Mouse (Mus musculus) liver, postnatal 0 days (tissue): ENCODE measurements around the gene Cd151. TPM values are rescaled to one million over a fixed set of nuclear protein-coding genes. Genes with fewer than 3 reads are reported as not detected.

Experiments
- ATAC-seq: fragments of 200-750 bp; cut with Nextera tagmentation; 2 replicates; pipeline ENCODE4 v1.8.0; 2017; ENCODE audit warnings: mild to moderate bottlenecking, moderate library complexity
- DNase-seq: peaks from one replicate; pipeline ENCODE4 v3.0.0-alpha.2; 2016
- H3K27ac ChIP-seq: fragments of 300-500 bp; sonication (generic); 2 replicates; pipeline ENCODE4 v1.5.1; 2014; ENCODE audit warnings: antibody characterized with exemption, moderate library complexity, mild to moderate bottlenecking, low read depth
- H3K27me3 ChIP-seq: fragments of 300-500 bp; sonication (generic); 2 replicates; pipeline ENCODE4 v1.6.1; 2014; ENCODE audit warnings: low read length, control low read depth, mixed read lengths; ENCODE audit not compliant: insufficient read depth
- H3K36me3 ChIP-seq: fragments of 300-500 bp; sonication (generic); replicated peaks from 2 replicates; pipeline ENCODE4 v1.6.1; 2014; ENCODE audit warnings: mild to moderate bottlenecking, control low read depth, low read length, moderate library complexity, mixed read lengths; ENCODE audit not compliant: insufficient read depth
- H3K4me1 ChIP-seq: fragments of 300-500 bp; sonication (generic); 2 replicates; pipeline ENCODE4 v1.6.1; 2014; ENCODE audit warnings: antibody characterized with exemption, mild to moderate bottlenecking, control low read depth; ENCODE audit not compliant: insufficient read depth
- H3K4me2 ChIP-seq: fragments of 300-500 bp; sonication (generic); 2 replicates; pipeline ENCODE4 v1.6.1; 2014; ENCODE audit warnings: low read depth, mild to moderate bottlenecking, low read length, moderate library complexity, mixed read lengths
- H3K4me3 ChIP-seq: fragments of 300-500 bp; sonication (generic); 2 replicates; pipeline ENCODE4 v1.5.1; 2014; ENCODE audit warnings: low read depth, low read length
- H3K9ac ChIP-seq: fragments of 300-500 bp; sonication (generic); replicated peaks from 2 replicates; pipeline ENCODE4 v1.6.1; 2014; ENCODE audit warnings: mild to moderate bottlenecking, moderate library complexity
- H3K9me3 ChIP-seq: fragments of 300-500 bp; sonication (generic); 2 replicates; pipeline ENCODE4 v1.6.1; 2016; ENCODE audit warnings: mild to moderate bottlenecking, control low read depth, low read length, mixed read lengths
- CTCF ChIP-seq: sonication (generic); IDR thresholded peaks from 2 replicates; pipeline ENCODE4 v1.5.1; 2016; ENCODE audit warnings: antibody characterized with exemption, low read depth
- EP300 ChIP-seq: IDR thresholded peaks from 2 replicates; pipeline ENCODE4 v1.6.1; 2016; ENCODE audit warnings: antibody characterized with exemption, low read depth, mild to moderate bottlenecking
- WGBS: fragments of 180-500 bp; shearing (Covaris S2); extraction: QIAGEN DNeasy Blood & Tissue Kit; methylation state at CpG from one replicate; pipeline ENCODE4 v1.1.7; 2014; ENCODE audit not compliant: insufficient replicate concordance; 5-methylcytosine and 5-hydroxymethylcytosine counted together
- polyA plus RNA-seq: library from polyadenylated mRNA; unstranded; fragments of >200 nt; fragmentation: Nextera tagmentation; extraction: Ambion mirVana; gene quantifications from 2 replicates; pipeline ENCODE4 v1.2.1, GENCODE M21; 2015

Cd151 gene
- polyA plus RNA-seq, 1 experiment from 2014 or later = 6.6 TPM

GRCm38 (mm10) chr7:141455610-141456314, 11.4 kb upstream of the Cd151 start:
- Histone ChIP-seq H3K4me1 (peaks cover 25% of the 10 kb centered on the region), H3K27ac (peak overlapping the region; percentile 99), H3K36me3 (peaks cover 38% of the 10 kb centered on the region), H3K27me3 (peaks cover 2% of the 10 kb centered on the region; the same call in 1 of the 2 replicates), H3K9me3 (no peaks in the 10 kb centered on the region), H3K4me3 (peak overlapping the region; percentile 77), H3K4me2 (peak overlapping the region; percentile 93), H3K9ac (peak overlapping the region; percentile 90)
- DNase-seq = peak; percentile 81
- WGBS = 3% methylated on average over 23 of the region's 23 CpGs
- ATAC-seq = peak; percentile 60
- TF ChIP-seq EP300 = peak; percentile 82
- no peak for TF ChIP-seq CTCF

- Histone ChIP-seq H3K36me3 (peaks cover 33% of the 10 kb centered on the region), H3K4me2 (peak overlapping the region; percentile 93), H3K4me1 (peaks cover 28% of the 10 kb centered on the region), H3K4me3 (peak overlapping the region; percentile 77), H3K27ac (peak overlapping the region; percentile 99; the same call in 1 of the 2 replicates), H3K9ac (peak overlapping the region; percentile 90), H3K9me3 (no peaks in the 10 kb centered on the region), H3K27me3 (peaks cover 10% of the 10 kb centered on the region)
- TF ChIP-seq EP300 (no peak), CTCF (no peak)
- 77% methylated on average over 6 of the region's 6 CpGs for WGBS
- no peak for DNase-seq
- ATAC-seq = no peak
Observed at GRCm38 (mm10) chr7:141456739-141457138, 10.5 kb upstream of the Cd151 start.

GRCm38 (mm10) chr7:141457236-141457635, 10.0 kb upstream of the Cd151 start:
- WGBS = 87% methylated on average over 14 of the region's 14 CpGs

GRCm38 (mm10) chr7:141457986-141458660, 9.1 kb upstream of the Cd151 start:
- 80% methylated on average over 15 of the region's 15 CpGs for WGBS
- ATAC-seq = no peak
- peaks cover 30% of the 10 kb centered on the region for H3K4me1 ChIP-seq
- peak; percentile 82 for DNase-seq
- H3K4me3 ChIP-seq = no peak overlapping the region
- TF ChIP-seq EP300 (no peak), CTCF (peak; percentile 75)
- no peak overlapping the region for H3K4me2 ChIP-seq
- no peaks in the 10 kb centered on the region for H3K9me3 ChIP-seq
- H3K9ac ChIP-seq = no peak overlapping the region
- peaks cover 29% of the 10 kb centered on the region for H3K36me3 ChIP-seq
- H3K27ac ChIP-seq = no peak overlapping the region
- peaks cover 23% of the 10 kb centered on the region for H3K27me3 ChIP-seq

More at GRCm38 (mm10) chr7:141457236-141457635, 10.0 kb upstream of the Cd151 start:
- TF ChIP-seq CTCF (no peak), EP300 (no peak)
- Histone ChIP-seq H3K9me3 (no peaks in the 10 kb centered on the region), H3K4me3 (no peak overlapping the region), H3K9ac (no peak overlapping the region), H3K4me1 (peaks cover 30% of the 10 kb centered on the region), H3K27ac (no peak overlapping the region), H3K4me2 (peak overlapping the region; percentile 93; the same call in 1 of the 2 replicates), H3K27me3 (peaks cover 15% of the 10 kb centered on the region), H3K36me3 (peaks cover 29% of the 10 kb centered on the region)
- DNase-seq (no peak), ATAC-seq (no peak)

GRCm38 (mm10) chr7:141458661-141459060, 8.5 kb upstream of the Cd151 start:
- H3K27me3 ChIP-seq = peaks cover 29% of the 10 kb centered on the region
- H3K36me3 ChIP-seq = peaks cover 29% of the 10 kb centered on the region
- H3K4me1 ChIP-seq = peaks cover 30% of the 10 kb centered on the region

GRCm38 (mm10) chr7:141459301-141459711, 7.9 kb upstream of the Cd151 start:
- DNase-seq = no peak
- Histone ChIP-seq H3K4me2 (no peak overlapping the region), H3K4me3 (no peak overlapping the region), H3K4me1 (peaks cover 32% of the 10 kb centered on the region), H3K27ac (no peak overlapping the region), H3K27me3 (peaks cover 35% of the 10 kb centered on the region), H3K9me3 (no peaks in the 10 kb centered on the region), H3K9ac (no peak overlapping the region), H3K36me3 (peaks cover 29% of the 10 kb centered on the region)
- WGBS = 95% methylated on average over 17 of the region's 17 CpGs
- ATAC-seq = no peak
- TF ChIP-seq CTCF (no peak), EP300 (no peak)

More at GRCm38 (mm10) chr7:141458661-141459060, 8.5 kb upstream of the Cd151 start:
- H3K9ac ChIP-seq = no peak overlapping the region
- no peak overlapping the region for H3K4me2 ChIP-seq
- no peak for DNase-seq
- H3K27ac ChIP-seq = no peak overlapping the region
- H3K4me3 ChIP-seq = no peak overlapping the region
- TF ChIP-seq EP300 = no peak
- no peak for TF ChIP-seq CTCF
- ATAC-seq = no peak
- no peaks in the 10 kb centered on the region for H3K9me3 ChIP-seq
- 88% methylated on average over 11 of the region's 11 CpGs for whole genome bisulfite sequencing
